Mouse (Mus musculus) lung, adult 2 months (tissue): ENCODE data around the gene Insl6.

Experiments used
- CTCF ChIP-seq: fragments of 200-500 bp; IDR thresholded peaks from 2 replicates; pipeline ENCODE4 v1.5.1; 2011; ENCODE audit warnings: mild to moderate bottlenecking, low read length, control low read depth; ENCODE audit not compliant: insufficient read depth
- POLR2A ChIP-seq: fragments of 200-500 bp; IDR thresholded peaks from 2 replicates; pipeline ENCODE4 v1.6.1; 2011; ENCODE audit warnings: low read depth, mild to moderate bottlenecking, control low read depth, low read length, borderline replicate concordance; ENCODE audit errors: extremely low read depth

DNA sequence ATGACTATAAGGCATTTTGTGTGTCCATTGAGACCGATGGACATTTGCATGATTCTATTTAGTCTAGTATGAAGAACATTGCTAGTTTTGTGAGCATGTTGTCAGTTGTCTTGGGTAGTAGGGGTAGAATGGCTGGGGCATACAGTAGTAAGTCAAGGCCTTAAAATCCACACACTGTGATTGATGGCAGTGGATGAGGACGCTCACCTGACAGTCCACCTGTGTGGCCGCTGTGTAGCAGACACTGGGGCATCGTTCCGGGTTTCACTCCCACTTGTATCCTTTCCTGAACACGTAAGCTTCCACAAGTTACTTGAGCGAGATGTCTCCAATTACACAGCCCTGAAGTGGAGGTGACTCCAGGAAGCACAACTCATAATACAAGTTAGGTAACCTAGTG lies 38.4 kb upstream of the Insl6 start:
- no peak for TF ChIP-seq POLR2A
- TF ChIP-seq CTCF = no peak
